Mouse (Mus musculus) testis, adult 2 months (tissue): ENCODE data around the gene Slc35e3.

Experiments used
- CTCF ChIP-seq: fragments of 200-500 bp; IDR thresholded peaks from 2 replicates; pipeline ENCODE4 v1.5.1; 2012; ENCODE audit warnings: low read depth, mild to moderate bottlenecking, inconsistent platforms, low read length, moderate library complexity; ENCODE audit not compliant: control insufficient read depth, insufficient read depth, insufficient replicate concordance
- POLR2A ChIP-seq: fragments of 200-500 bp; IDR thresholded peaks from 2 replicates; pipeline ENCODE4 v1.6.1; 2012; ENCODE audit warnings: low read depth, mild to moderate bottlenecking, inconsistent platforms, low read length, moderate library complexity; ENCODE audit not compliant: control insufficient read depth

- TF ChIP-seq CTCF (no peak), POLR2A (no peak)
These were observed 9.1 kb downstream of the Slc35e3 start for GRCm38 (mm10) chr10:117737075-117737474.
